Mouse (Mus musculus) midbrain, embryonic 11.5 days (tissue): Measurements from ENCODE around the gene Gm28041. TPM values are rescaled to one million over a fixed set of nuclear protein-coding genes. Genes with fewer than 3 reads are reported as not detected.
"Not testable (repeated sequence)": the region's sequence is repeated elsewhere in the genome, so short reads cannot be mapped to it uniquely, and the experiment has no call there.

Source experiments
- ATAC-seq: fragments of 200-750 bp; cut with Nextera tagmentation; 2 replicates; pipeline ENCODE4 v1.8.0; 2017; ENCODE audit warnings: moderate TSS enrichment, moderate library complexity; ENCODE audit not compliant: low FRiP score
- DNase-seq: peaks from one replicate; pipeline ENCODE4 v3.0.0; 2015; ENCODE audit warnings: low spot score; ENCODE audit errors: missing footprints
- H3K27ac ChIP-seq: fragments of 300-500 bp; sonication (generic); 2 replicates; pipeline ENCODE4 v1.5.1; 2014; ENCODE audit warnings: low read depth, low read length
- H3K27me3 ChIP-seq: fragments of 300-500 bp; sonication (generic); 2 replicates; pipeline ENCODE4 v1.6.1; 2014; ENCODE audit warnings: mild to moderate bottlenecking, low read length, moderate library complexity, mixed read lengths; ENCODE audit not compliant: control insufficient read depth, insufficient read depth
- H3K36me3 ChIP-seq: fragments of 300-500 bp; sonication (generic); 2 replicates; pipeline ENCODE4 v1.6.1; 2014; ENCODE audit warnings: mild to moderate bottlenecking, low read length, moderate library complexity, mixed read lengths; ENCODE audit not compliant: control insufficient read depth, insufficient read depth
- H3K4me1 ChIP-seq: fragments of 300-500 bp; sonication (generic); 2 replicates; pipeline ENCODE4 v1.6.1; 2014; ENCODE audit warnings: low read length; ENCODE audit not compliant: control insufficient read depth, insufficient read depth
- H3K4me2 ChIP-seq: fragments of 300-500 bp; sonication (generic); 2 replicates; pipeline ENCODE4 v1.6.1; 2014; ENCODE audit warnings: mild to moderate bottlenecking, moderate library complexity
- H3K4me3 ChIP-seq: fragments of 300-500 bp; sonication (generic); 2 replicates; pipeline ENCODE4 v1.5.1; 2014; ENCODE audit warnings: low read depth, low read length
- H3K9ac ChIP-seq: fragments of 300-500 bp; sonication (generic); 2 replicates; pipeline ENCODE4 v1.6.1; 2014; ENCODE audit warnings: low read length
- H3K9me3 ChIP-seq: fragments of 300-500 bp; sonication (generic); 2 replicates; pipeline ENCODE4 v1.6.1; 2016; ENCODE audit warnings: low read length; ENCODE audit not compliant: control insufficient read depth
- WGBS: fragments of 180-500 bp; shearing (Covaris S2); extraction: QIAGEN DNeasy Blood & Tissue Kit; methylation state at CpG from one replicate; pipeline ENCODE4 v1.1.7; 2014; 5-methylcytosine and 5-hydroxymethylcytosine counted together
- polyA plus RNA-seq: library from polyadenylated mRNA; unstranded; fragments of >200 nt; fragmentation: Nextera tagmentation; extraction: Ambion mirVana; gene quantifications from 2 replicates; pipeline ENCODE4 v1.2.1, GENCODE M21; 2014

Gm28041 gene
- polyA plus RNA-seq = 0.41 TPM in 1 of 2 replicates, not detected in the other

DNA sequence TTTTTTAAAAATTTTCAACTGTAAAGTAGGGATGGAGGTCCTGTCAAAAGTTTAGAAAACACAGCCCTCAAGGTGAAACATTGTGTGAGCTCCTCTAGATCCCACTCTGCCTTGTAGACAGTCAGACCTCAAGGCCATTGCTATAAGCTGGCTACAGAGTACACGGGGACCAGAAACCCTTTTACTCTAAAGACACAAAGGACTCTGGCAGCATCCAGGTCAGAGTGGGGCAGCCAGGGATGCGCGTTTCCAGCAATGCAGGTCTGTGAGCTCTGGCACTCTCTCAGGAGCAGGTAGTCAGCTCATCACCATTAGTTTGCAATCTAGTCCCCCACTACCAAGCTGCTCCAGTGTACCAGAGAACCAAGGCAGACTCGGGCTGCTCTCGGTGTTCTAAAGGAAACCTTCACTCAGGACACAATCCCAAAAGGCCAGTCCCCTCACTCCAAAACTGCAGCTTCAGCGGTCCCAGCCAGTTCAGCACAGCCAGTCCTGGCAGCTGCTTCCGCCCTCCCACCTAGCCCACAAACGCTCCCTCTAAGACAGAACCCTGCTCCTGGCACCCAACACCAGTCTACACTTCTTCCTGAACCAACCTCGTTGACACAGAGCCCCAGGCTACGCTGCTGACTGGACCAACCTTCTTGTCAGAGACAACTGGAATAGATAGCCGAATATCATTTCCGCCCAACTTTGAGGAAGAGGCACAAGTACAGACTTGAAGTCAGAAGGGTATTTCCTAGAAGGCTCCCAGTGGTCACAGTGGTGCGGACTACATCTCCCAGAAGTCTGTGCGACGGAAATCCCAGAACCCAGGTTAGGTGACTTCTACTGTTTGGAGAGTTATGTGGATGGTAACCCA is at the start of gene Gm28041, which contains the start of gene Zfp456:
TSS of gene Gm28041 (minus strand) at position 684 of the 862 bp plus-strand sequence.
TSS of gene Zfp456 (minus strand) at position 761 of the 862 bp plus-strand sequence.
- not testable (repeated sequence) for H3K9ac ChIP-seq, H3K9me3 ChIP-seq, H3K4me1 ChIP-seq, H3K27me3 ChIP-seq, H3K36me3 ChIP-seq, H3K27ac ChIP-seq
- H3K4me2 ChIP-seq = peak within 1 kb of the TSS; percentile 46
- DNase-seq (peak; percentile 93), ATAC-seq (peak; percentile 92)
- peak within 1 kb of the TSS; percentile 29 for H3K4me3 ChIP-seq
- 20% methylated on average over 13 of the region's 15 CpGs for WGBS

DNA sequence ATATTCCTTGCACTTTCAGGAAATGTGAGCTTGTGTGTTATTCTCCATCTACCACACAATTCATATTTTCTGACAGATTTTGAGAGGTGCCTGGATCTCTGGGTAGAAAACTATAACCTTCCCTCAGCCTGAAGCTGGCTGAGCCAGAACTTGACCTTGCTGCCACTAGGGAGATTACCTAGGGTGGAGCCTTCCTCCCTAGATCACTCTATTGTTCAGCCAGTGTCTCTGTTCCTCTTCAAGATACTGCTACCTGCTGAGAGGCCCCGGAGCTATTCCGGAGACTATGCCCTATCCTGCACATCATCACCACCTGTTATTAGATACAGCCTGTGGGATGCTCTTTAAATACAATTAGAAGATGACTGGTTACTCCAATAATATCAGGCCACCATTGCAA is 47.0 kb upstream of the Gm28041 start:
- not testable (repeated sequence) for H3K4me3 ChIP-seq
- 76% methylated on average over 2 of the region's 2 CpGs for WGBS

DNA sequence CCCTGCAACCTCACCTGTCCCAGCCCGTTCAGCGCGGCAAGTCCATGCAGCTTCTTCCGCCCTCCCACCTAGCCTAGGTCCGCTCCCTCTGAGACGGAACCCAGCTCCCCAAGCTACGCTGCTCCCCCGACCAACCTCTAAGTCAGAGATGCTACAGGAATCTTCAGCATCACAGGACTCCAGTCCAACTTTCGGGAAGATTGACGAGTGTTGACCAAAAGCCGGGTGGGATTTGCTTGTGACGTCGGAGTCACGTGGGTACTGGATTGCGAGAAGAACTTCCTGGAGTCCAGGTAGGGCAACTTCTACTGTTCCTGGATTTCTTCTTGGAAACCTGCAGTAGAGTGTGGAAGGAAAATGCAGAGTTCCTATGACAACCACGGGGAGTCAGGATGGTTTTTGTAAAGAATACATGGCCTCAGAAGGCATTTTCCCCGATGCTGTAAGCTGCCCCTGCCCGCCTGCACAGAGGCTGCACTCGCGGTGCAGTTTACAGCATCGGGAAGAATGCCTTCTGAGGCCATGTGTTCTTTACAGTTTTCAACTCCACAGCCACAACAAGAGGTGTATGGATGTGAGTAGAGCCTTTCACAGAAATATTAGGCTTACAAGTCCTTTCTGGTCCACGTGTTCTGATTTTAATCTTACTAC is 45.8 kb upstream of the Gm28041 start, which contains the start of gene Zfp459:
TSS of gene Zfp459 (minus strand) at position 212 of the 651 bp plus-strand sequence.
- Histone ChIP-seq H3K4me1 (no peaks in the 10 kb centered on the region; the same call in 1 of the 2 replicates), H3K4me3 (peak within 1 kb of the TSS; percentile 62), H3K36me3 (no peaks in the 10 kb centered on the region), H3K27me3 (no peaks in the 10 kb centered on the region), H3K9me3 (no peaks in the 10 kb centered on the region), H3K9ac (peak within 1 kb of the TSS; percentile 66), H3K4me2 (peak within 1 kb of the TSS; percentile 87), H3K27ac (no peak within 1 kb of the TSS)
- ATAC-seq (peak; percentile 86), DNase-seq (peak; percentile 95)
- WGBS = 4% methylated on average over 22 of the region's 22 CpGs

More for the DNA sequence above, 47.0 kb upstream of the Gm28041 start:
- not testable (repeated sequence) for H3K27ac ChIP-seq, H3K9ac ChIP-seq, H3K9me3 ChIP-seq, DNase-seq, H3K4me2 ChIP-seq, H3K36me3 ChIP-seq, ATAC-seq, H3K4me1 ChIP-seq, H3K27me3 ChIP-seq

DNA sequence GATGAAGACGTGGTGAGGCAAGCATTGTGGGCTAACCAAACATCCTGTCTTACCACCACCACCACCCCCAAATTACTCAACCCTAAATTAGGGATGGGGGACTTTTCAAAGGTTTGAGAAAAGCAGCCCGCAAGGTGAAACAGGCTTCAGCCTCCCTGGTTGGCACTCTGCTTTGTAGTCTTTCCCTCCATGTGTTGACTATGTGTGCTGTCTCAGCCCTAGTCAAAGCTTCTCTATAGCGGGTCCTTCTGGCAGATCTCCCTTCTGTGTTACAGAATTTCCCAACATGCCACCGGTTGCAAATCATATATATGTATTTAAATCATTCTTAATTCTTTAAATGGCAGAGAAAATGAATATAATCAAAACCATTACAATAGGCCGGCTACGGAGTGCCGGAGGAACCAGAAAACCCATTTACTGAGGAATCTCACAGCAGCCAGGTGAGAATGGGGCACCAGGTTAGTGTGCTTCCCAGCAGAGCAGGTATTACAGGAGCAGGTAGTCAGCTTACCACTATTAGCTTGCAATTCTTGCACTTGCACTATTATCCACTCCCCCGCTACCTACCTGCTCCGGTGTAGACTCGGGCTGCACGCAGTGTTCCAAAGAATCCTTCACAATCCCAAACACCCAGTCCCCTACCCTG is 45.1 kb upstream of the Gm28041 start:
- Histone ChIP-seq H3K4me1 (no peaks in the 10 kb centered on the region; the same call in 1 of the 2 replicates), H3K27ac (no peak overlapping the region), H3K9ac (peak overlapping the region; percentile 66), H3K36me3 (no peaks in the 10 kb centered on the region), H3K4me2 (peak overlapping the region; percentile 87), H3K9me3 (no peaks in the 10 kb centered on the region), H3K4me3 (peak overlapping the region; percentile 62), H3K27me3 (no peaks in the 10 kb centered on the region)
- 35% methylated on average over 11 of the region's 11 CpGs for WGBS
- no peak for DNase-seq
- ATAC-seq = no peak

DNA sequence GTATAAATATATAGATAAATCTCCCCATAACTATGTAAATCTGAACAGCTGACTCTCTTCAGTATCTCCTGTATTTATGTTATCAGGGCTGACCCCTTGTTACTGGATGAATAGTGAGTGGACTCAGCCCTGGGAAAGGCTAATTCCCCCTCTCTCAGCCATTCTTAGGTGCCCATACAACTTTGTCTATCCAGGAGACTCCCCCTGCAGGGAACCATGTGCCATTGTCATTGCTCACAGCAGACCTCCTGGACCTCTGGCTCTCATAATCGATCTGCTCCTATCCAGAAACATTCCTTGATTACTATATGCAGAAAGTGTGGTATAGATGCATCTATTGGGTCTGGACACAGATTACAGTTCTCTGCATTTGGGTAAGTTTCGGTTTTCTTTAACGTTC is 41.3 kb upstream of the Gm28041 start:
- no peaks in the 10 kb centered on the region for H3K36me3 ChIP-seq
- WGBS = 83% methylated on average over 3 of the region's 3 CpGs

DNA sequence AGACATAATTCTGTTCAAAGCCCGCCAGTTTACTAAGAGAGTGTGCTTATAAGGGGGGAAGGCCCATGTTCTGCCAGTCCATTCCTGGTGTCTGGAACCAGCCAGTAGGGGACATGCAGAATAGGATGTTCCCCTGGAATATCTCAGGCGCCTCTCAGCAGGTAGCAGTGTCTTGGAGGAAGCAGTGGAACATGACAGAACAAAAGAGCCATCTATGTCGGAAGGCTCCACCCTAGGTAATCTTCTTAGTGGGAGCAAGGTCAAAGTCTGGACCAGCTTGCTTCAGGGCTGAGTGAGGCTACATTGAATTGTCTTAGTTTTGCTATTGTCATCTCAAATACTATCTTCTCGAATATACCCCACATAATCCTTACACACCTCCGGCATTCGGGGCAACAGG is 40.2 kb upstream of the Gm28041 start:
- H3K4me3 ChIP-seq = no peak overlapping the region
- DNase-seq (no peak), ATAC-seq (no peak)
- no peaks in the 10 kb centered on the region for H3K4me1 ChIP-seq
- H3K9me3 ChIP-seq = no peaks in the 10 kb centered on the region
- 76% methylated on average over 6 of the region's 6 CpGs for WGBS
- H3K27ac ChIP-seq = no peak overlapping the region
- H3K4me2 ChIP-seq = no peak overlapping the region
- H3K27me3 ChIP-seq = no peaks in the 10 kb centered on the region
- no peak overlapping the region for H3K9ac ChIP-seq
- no peaks in the 10 kb centered on the region for H3K36me3 ChIP-seq

More for the DNA sequence above, 41.3 kb upstream of the Gm28041 start:
- Histone ChIP-seq H3K27me3 (no peaks in the 10 kb centered on the region), H3K27ac (no peak overlapping the region), H3K4me2 (no peak overlapping the region), H3K4me1 (no peaks in the 10 kb centered on the region; the same call in 1 of the 2 replicates), H3K9me3 (no peaks in the 10 kb centered on the region), H3K4me3 (no peak overlapping the region), H3K9ac (no peak overlapping the region)
- DNase-seq = no peak
- ATAC-seq = no peak

DNA sequence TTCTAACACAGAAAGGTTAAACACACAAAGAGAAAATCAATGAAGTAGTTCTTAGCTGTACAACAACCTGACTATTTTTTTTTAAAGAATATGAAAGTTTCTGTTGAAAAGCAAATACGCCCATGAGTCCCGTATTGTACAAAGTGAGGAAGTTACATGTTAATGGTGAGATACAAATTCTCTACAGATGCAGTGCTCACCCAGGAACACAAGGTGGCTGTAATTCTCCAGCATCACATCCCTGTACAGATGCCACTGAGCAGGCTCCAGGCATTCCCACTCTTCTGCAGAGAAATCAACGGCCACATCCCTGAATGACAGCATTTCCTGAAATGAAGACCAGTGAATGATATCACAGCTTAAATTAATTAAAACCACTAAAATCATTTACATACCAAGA is 38.1 kb upstream of the Gm28041 start:
- H3K9ac ChIP-seq, H3K36me3 ChIP-seq, ATAC-seq, H3K9me3 ChIP-seq, H3K4me3 ChIP-seq, DNase-seq, H3K4me2 ChIP-seq, H3K4me1 ChIP-seq, H3K27ac ChIP-seq, H3K27me3 ChIP-seq: not testable (repeated sequence)
- 84% methylated on average over 3 of the region's 3 CpGs for WGBS

DNA sequence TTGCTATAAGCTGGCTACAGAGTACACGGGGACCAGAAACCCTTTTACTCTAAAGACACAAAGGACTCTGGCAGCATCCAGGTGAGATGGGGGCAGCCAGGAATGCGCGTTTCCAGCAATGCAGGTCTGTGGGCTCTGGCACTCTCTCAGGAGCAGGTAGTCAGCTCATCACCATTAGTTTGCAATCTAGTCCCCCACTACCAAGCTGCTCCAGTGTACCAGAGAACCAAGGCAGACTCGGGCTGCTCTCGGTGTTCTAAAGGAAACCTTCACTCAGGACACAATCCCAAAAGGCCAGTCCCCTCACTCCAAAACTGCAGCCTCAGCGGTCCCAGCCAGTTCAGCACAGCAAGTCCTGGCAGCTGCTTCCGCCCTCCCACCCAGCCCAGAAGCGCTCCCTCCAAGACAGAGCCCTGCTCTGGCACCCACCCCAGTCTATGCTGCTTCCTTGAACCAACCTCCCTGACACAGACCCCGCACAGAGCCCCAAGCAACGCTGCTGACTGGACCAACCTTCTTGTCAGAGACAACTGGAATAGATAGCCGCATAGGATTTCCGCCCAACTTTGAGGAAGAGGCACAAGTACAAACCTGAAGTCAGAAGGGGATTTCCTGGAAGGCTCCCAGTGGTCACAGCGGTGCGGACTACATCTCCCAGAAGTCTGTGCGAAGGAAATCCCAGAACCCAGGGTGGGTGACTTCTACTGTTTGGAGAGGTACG is 23.8 kb upstream of the Gm28041 start, which contains the start of gene Zfp429:
TSS of gene Zfp429 (minus strand) at position 637 of the 721 bp plus-strand sequence.
- not testable (repeated sequence) for H3K9me3 ChIP-seq, H3K27ac ChIP-seq, H3K27me3 ChIP-seq, H3K4me1 ChIP-seq, H3K36me3 ChIP-seq
- H3K4me3 ChIP-seq = peak within 1 kb of the TSS; percentile 48
- ATAC-seq = peak; percentile 97
- H3K9ac ChIP-seq = peak within 1 kb of the TSS; percentile 48; the same call in 1 of the 2 replicates
- 3% methylated on average over 14 of the region's 16 CpGs for WGBS
- peak within 1 kb of the TSS; percentile 45 for H3K4me2 ChIP-seq
- DNase-seq = peak; percentile 94
